Mouse (Mus musculus) spleen, adult 18-20 months (tissue): ENCODE measurements around the gene Gm29776.

ENCODE experiments used
- DNase-seq, 2 experiments: peaks; one replicate each; pipeline ENCODE4 v3.0.0; 2022; ENCODE audit warnings: mixed read lengths in 2 of 2

Gm29776 gene

DNA sequence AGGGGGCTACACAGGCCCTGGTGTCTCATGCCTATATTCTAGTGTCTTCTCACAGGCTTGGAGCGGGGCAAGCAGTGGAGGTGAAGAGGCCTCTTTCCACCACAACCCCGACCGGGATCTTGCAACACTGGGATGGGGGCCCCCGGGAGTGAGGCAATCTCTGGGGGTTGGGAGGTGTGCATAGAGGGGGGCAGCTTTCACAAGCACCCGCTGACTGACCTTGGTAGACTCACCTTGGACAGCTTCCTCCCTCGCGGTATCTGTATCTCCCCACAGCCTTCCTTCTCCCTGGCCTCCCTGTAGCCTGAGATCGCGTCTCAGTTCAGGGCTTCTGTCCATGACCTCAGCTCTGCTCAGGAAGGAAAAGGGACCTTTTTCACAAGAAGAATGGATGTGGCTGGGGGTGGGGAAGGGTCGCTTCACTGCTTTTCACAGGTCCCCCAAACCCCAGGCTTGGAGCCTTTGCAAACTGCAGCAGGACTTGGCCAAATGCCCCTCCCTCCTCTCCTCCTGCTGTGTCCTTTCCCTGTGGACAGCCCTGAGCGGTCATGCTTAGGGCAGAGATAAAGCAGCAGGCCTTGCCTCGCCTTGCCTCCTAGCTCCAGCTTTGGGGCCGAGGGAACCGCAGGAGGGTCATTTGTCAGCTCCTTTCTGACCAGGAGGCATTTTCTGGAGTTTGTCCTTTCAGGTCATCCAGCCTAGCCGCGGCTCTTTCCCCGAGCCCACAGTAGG, 8.1 kb upstream of the Gm29776 start:
- DNase-seq, result no peak

DNA sequence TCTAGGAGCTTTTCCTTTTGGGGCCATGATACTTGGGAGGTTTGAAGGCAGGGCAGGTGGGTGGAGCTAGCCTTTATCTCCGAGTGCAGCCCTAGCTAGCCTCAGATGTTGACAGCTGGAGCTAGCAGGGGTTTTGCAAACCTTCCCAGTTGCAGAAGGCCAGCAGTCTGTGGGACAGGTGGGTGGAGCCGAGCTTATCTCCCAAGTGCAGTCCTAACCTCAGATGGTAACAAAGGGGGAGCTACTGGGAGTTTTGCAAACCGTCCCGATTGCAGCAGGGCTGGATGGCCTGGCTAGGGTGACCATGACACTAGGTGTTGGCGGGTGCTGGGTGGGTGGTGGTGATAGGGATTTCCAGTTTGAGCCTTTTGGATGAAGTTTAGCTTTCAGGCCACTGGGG, 7.2 kb upstream of the Gm29776 start:
- DNase-seq, result no peak

DNA sequence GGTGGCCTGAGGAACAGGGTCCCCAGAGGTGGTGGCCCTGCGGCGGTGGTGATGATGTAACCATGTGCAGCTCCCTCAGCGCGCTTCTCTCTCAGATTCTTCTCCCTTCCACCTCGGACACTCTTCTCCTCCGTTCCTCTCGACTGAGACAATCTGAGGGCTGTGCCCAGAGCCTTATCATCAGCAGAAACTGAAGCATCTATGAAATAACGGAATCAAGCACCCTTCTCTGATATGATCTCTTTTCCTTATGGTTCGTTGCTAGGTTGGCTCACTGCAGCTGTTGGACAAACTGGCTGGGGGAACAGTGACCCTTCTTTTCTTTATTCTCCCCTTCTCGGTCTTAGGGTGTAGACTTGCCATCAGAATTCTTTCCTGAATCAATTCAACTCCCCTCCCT, 4.6 kb upstream of the Gm29776 start:
- no peak for DNase-seq

DNA sequence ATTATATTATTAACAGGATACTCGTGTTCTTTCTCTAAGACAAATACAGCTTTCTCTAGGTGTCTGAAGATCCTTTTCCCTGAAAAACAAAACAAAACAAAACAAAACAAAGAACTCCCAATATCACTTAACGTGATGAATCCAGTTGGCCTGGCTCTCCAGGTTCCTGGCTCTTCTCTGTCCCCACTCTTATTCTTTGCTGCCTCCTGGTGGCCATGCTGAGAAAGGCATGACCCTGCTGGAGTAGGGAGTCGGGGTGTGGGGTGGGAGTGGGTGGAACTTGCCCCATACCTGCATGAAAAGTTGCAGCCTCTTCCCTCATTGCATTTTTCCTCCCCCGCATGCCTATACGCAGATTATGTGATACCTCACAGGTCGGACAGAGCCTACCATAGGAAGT, 2.7 kb upstream of the Gm29776 start:
- peak; percentile 56 to 78 for DNase-seq

GRCm38 (mm10) chr14:54699586-54699985, 953 bp upstream of the Gm29776 start:
- DNase-seq, result no peak

DNA sequence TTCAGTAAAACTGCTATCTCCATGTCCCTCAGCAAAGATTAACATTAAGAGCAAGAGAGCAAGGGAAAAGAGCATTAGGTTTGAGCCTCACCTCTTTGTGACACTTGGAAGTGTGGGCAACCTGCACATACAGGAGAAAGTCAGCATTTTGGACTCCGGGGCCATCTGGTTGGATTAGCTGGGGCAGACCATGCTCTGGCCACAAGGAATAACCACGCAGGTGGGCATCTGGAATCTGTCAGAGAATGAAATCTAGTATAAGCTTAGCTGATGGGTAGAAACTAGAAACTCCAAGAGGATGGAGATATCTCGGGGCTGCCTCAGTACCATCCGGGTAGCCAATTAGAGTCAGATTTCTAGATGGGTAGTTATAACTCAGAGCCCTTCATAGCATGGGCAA, 1.9 kb downstream of the Gm29776 start:
- DNase-seq, result no peak

DNA sequence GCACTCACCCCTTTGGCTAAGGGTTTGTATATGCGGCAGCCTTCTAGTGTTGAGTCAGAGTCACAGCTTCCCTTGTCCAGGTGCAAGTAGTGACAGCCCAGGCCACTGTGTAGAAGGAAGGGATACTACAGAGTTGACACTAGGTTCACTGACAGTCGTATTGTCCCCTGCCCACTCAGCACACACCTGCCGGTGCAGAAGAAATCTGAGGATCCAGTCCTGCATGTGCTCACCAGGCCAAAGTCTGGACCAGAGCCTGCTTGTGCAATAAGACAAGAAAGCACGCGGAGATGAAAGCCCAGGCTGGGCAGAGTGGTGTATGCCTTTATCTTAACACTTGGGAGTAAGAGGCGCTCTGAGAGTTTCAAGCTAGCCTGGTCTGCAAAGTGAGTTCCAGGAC, 3.6 kb downstream of the Gm29776 start:
- DNase-seq, result no peak

DNA sequence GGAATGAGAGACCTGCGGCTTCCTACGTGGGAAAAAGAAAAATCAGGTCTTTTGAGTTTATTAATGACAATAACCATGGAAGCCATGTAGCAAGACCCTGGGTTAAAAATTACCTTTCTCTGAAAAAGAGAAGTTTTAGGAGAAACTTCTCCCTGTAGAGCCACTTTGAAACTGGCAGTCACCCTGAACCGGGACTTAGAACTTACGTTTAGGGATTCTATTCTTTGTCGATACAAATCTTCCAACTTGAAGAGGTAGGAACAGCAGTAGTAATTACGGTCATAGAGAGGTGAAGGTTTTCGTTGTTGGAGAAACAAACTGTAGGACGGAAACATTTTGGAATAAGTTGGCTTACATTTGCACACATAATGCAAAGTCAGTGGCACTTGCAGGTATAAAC, 11.4 kb downstream of the Gm29776 start:
- no peak for DNase-seq

- peak; percentile 100 for DNase-seq
Measured at GRCm38 (mm10) chr14:54686522-54687143, 12.0 kb downstream of the Gm29776 start, which contains the start of gene Acin1. Acin1 (minus strand) TSS chr14:54686931.

DNA sequence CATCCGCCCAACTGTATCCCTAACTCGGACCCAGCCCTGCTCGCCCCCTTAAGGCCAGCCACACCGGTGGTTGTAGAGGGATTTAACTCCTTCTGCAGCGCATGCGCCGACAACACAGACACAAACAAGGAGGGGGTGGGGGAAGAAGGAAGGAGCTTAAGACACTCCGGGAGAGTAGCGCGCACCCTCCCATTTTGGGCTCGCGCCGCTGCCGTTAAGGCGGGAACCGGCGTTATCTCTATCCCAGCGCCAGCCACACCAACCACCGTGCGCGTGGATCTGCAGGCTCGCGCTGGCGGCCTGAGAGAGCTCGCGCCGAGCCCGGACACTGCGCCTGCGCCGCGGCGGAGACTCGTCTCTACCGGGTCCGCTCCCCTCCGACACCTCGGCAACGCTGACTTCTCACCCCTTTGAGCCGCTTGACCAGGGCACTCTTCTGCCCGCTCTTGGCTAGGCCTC, 12.5 kb downstream of the Gm29776 start, which contains the start of gene 1700123O20Rik:
Gene 1700123O20Rik (plus strand): TSS at position 154 of the 459 bp plus-strand sequence.
- no peak for DNase-seq

GRCm38 (mm10) chr14:54685471-54685870, 13.2 kb downstream of the Gm29776 start:
- no peak for DNase-seq

GRCm38 (mm10) chr14:54682396-54682795, 16.2 kb downstream of the Gm29776 start:
- DNase-seq, result no peak

GRCm38 (mm10) chr14:54678657-54679304, 19.9 kb downstream of the Gm29776 start:
- DNase-seq, result no peak

DNA sequence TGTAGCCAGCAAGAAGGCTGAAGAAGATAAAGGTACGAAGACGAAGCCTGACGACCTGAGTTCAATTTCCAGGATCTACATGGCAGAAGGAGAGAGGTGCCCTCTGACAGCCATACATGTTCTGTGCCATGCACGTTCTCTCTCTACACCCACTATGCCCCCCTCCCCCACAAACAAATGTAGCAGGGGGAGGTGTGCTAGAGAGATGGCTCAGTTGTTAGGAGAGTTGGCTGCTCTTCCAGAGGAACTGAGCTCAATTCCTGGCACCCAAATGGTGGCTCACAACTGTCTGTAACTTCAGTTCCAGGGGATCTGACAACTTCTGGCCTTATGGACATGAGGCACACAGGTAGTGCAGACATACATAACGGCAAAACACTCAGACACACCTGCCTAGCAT, 22.3 kb downstream of the Gm29776 start:
- DNase-seq, result no peak

GRCm38 (mm10) chr14:54674317-54674716, 24.3 kb downstream of the Gm29776 start:
- DNase-seq, result no peak

- DNase-seq, result peak; percentile 35 to 64
Measured at GRCm38 (mm10) chr14:54669381-54669780, 29.3 kb downstream of the Gm29776 start.

DNA sequence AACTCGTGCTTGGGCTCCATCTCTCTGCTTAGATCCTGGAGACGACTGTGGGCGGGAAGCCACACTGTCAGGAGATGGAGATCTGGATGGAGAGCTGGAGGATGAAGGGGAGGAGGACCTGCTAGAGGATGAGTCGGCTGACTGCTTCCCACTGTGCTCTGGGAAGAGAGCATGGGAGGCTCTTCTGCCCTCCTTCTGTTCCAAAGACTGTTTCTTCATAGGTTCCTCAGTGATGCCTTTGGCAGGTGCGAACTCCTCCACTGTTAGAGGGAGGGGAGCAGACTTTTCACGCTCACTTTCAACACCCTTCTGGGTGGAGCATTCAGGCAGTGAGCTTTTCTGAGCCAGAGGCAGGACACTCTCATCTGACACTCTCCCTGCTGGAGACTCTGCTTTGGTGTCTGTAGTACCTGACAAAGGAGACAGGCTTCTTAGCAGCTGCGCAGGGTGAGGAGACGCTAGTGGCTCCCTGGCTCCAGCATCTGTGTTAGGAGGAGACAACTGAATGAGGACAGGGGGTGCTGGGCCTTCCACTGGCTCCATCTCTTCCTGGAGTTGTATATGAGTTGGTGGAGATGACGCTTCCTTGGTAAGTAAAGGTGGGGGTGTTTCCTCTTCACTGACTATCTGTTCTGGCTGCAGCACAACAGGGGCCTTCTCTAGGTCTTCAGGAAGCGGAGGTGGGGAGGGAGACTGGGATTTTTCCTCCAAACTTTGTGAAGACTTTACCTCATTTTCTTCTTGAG, 34.0 kb downstream of the Gm29776 start:
- no peak for DNase-seq

GRCm38 (mm10) chr14:54660009-54660408, 38.6 kb downstream of the Gm29776 start:
- no peak for DNase-seq

GRCm38 (mm10) chr14:54653496-54653895, 45.1 kb downstream of the Gm29776 start:
- peak; percentile 69 to 72 for DNase-seq

DNA sequence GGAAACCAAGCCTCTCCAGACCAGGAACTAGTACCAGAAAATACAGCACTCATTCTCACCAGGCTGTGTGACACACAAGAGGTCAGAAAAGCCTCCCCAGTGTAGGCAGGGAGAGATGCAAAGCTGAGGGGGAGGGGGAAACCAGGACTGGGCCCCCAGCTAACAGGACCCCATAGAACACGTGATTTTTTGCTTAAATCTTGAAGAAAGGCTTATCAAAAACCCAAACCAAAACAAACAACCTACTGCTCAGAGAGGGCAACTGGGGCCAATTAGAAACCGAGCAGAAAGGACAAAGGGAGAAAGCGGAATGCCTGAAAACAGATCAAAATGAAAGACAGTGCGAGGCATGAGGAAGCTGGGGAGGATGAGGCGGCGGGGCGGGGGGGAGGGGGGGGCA, 45.8 kb downstream of the Gm29776 start:
- no peak for DNase-seq

DNA sequence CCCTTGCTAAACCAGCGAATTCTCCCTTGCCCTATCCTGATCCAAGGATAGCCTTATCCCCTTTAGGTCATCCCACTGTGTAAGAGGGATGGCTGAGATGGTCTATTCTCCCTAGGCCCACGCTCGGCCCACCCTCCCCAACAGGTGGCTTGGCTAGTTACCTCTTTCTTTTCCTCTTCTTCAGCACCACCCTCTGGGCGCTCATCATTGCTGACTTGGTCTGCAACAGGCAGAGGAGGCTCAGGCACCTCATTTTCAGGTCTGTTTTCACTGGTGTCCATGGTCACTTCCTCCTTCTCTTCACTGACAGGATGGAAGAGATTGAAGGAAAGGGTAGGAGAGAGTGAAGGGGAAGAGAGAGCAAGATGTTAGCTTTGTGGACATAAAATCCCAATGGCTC, 47.1 kb downstream of the Gm29776 start:
- DNase-seq, result no peak

GRCm38 (mm10) chr14:54650621-54651454, 47.8 kb downstream of the Gm29776 start:
- DNase-seq, result peak; percentile 63 to 79
